Mouse (Mus musculus): ENCODE data around the gene Mgarp.
"Not testable (repeated sequence)": the region's sequence is repeated elsewhere in the genome, so short reads cannot be mapped to it uniquely, and the experiment has no call there.

Mgarp gene

DNA sequence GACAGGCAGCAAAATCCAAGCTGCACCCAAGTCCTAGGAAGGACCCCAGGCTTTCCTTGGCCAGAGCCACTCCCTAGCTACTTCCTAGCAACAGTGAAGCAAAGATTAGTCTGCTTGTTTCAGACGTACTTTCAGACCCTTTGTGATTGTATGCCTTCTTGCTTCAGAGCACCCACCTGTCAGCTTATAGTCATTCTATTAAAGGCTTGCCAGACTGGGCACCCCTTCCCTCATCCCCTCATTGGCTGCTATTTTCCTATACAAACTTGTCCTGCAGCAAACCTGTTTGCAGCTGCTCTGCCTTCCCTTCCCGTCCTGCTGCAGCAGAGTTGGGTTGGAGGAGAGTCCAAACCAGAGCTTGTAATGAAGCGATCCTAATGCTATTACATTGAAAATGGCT is 2.1 kb upstream of the Mgarp start:
- intact Hi-C loops (cut with DNase I), result no loop called here

DNA sequence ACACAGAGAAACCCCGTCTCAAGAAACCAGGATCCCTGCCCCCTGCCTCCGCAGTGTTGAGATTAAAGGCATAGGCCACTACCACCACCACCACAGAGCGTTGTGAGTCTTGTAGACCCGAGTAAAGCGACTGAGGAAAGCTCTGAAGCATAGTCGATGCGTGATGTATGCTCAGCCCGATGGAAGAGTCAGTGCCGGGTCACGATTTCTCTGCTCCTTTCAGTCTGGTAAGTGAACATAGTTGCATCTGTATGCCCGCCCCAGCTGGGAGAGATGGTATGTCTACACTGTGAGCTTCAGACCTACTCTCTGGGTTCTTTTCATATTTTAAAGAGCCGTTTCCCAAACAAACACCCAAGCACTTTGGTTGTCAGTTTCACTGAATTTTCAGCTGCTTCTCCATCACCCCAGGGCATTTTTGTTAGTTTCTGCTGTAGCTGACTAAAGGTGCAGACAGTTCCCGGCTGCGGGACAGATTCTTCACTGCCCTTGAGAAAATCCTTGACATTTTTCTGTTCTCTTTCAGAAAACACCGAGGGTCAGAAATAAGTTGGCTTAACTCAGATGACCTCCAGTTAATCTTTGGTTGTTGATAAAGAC is 1.3 kb upstream of the Mgarp start:
- intact Hi-C loops (cut with DNase I), result no loop called here

DNA sequence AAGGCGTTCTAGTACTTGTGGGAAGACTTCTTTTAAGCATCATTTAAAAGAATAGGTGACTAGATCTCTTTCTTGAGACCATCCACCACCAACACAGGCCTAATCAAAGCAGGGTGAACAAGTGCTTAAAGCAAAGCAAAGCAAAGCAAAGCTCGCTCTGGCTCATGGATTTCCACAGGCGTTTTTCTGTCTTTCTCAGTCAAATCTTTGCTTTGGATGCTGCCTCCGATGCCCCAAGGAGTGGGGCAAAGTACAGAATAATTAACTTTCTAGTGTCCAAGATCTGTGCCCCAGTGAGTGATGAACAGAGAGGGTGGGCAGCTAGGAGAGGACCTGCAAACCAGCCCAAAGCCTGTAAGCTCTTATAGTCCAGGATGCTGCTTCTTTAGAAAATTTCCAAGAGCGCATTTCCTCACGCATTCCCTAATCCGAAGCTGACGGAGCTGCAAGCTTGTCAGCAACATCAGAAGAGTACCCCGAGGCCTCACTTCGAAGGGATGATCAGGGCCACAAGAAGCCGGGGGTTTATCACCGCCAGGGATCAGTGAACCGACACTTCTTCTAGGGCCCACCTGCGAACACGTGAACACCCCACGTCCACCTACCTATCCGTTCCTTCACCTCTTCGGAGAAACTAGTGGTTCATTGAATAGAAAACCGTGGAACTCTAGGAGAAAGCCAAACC is 935 bp downstream of the Mgarp start:
- intact Hi-C loops (cut with DNase I), result no loop called here

DNA sequence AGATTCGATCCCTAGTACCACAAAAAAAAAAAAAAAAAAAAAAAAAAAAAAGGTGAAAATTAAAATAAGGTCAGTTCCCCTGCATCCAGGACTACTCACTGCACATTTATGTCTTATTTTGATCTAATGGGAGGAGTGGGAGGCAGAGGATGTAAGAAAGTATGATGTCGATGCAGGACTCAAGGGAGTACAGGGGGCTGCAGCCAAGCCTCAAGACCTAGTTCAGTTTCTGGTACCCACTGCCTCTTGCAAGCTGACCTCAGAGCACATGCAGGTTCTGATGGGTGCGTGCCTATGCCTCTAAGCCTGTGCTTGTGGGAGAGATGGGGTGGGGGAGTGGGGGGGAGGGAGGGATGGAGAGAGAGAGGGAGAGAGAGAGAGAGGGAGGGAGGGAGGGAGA is 1.7 kb downstream of the Mgarp start:
- intact Hi-C loops (cut with DNase I), result no loop called here

DNA sequence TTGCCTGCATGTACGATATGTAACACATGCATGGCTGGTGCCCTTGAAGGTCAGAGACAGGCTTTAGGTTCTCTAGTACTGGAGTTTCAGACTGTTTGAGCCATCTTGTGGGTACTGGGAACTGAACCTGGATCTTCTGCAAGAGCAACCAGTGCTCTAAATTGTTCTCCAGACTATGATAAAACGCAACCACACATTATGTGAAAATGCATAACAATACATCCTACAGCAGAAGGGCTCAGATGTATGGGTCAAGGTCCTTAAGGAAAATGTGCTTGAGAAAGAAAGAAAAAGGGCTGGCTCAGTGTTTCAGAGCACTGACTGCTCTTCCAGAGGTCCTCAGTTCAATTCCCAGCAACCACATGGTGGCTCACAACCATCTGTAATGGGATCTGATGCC is 2.9 kb downstream of the Mgarp start:
- intact Hi-C loops (cut with DNase I), result no loop called here

DNA sequence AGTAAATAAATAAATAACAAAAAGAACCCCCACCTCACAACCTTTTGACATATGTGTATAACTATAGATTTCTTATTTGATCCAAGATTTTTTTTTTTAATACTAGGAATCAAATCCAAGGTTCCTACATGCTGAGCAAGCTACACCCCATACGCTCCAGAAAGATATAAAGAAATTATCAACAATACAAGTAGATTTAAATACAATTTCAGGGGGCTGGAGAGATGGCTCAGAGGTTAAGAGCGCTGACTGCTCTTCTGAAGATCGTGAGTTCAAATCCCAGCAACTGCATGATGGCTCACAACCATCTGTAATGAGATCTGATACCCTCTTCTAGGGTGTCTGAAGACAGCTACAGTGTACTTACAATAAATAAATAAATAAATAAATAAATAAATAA is 3.5 kb downstream of the Mgarp start:
- intact Hi-C loops (cut with DNase I), result not testable (repeated sequence)

DNA sequence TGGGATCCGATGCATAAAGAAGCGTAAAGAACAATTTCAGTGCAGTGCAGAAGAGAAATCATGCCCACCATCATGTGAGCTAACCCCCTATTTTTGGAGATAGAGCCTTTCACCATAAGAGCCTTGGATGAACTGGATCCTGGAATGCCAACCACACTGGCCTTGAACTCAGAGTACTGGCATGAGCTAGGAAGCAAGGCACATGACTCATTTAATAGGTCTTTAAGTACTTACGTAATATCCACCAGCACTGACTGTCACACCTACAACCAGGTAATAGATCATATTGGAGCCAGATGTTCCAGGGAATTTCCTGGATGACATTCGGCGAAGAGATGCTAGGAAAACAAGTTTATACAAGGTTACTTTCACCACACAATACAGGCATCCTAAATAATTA is 4.9 kb downstream of the Mgarp start:
- intact Hi-C loops (cut with DNase I), result no loop called here

DNA sequence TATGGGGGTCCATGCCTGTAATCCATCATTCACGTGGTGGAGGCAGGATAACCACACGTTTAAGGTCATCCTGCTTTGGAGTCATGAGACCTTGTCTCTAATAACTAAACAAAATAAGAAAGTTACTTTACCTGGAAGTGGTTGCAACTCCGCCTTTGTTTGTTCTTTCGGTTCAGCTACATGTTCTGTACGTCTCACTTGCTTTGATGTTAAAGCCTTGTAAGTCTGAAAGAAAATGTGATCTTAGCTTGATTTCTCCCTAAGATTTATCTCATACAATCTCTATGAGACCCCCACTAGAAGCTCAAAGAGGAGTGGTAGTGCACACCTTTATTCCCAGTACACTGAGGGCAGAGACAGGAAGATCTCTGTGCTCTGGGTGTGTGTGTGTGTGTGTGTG is 5.4 kb downstream of the Mgarp start:
- intact Hi-C loops (cut with DNase I), result no loop called here

DNA sequence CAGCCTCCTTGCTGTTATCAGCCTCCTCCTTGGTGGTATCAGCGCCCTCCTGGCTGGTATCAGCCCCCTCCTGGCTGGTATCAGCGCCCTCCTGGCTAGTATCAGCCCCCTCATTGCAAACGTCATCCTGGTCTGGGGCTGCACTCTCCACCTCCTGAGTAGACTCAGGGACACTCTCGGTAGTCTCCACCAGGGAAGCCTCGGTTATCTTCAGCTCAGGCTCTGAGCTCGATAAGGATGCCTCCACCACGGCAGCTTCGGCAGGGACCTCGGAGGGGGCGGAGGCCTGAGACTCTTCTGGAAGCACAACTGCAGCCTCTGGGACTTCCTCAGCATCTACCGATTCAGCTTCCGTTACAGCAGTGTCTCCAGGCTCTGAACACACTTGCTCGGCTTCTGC is 7.6 kb downstream of the Mgarp start:
- intact Hi-C loops (cut with DNase I), result no loop called here

DNA sequence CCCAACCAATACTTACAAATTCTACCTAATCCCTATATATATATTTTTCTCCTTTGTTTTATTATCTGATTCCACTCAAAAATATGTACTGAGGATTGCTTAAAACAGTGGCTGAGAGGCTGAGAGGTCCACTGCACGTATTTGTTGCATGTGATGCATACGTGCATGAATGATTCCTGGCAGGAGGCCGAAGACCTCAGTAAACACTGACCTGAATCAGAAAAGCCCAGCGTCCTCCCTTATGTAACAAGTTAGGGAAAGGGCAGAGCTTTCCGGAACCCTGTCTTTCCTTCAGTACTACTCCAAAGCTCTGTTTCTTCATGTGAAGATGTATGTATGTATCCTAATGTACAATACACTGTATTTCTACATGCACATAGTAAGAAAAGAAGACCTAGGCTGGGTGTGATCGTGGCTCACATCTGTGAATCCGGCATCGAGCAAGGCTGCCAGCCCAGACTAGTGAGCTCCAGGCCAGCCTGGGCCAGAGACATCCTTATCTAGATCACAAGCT is 8.6 kb downstream of the Mgarp start:
- intact Hi-C loops (cut with DNase I), result no loop called here

DNA sequence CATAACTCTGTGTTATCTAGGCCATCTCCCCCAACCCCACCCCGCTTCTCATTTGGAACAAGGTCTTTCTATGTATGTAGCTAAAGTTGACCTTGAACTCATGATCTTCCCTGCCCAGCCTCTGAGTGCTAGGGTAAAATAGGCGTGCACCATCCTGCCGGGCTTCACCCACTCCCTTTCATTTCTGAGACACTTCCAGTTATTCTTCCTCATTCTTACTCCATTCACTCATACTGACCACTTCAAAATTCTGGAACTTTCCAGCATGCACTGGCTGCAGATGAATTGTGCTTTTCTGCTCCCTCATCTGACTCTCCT is 9.4 kb downstream of the Mgarp start:
- intact Hi-C loops (cut with DNase I), result no loop called here

DNA sequence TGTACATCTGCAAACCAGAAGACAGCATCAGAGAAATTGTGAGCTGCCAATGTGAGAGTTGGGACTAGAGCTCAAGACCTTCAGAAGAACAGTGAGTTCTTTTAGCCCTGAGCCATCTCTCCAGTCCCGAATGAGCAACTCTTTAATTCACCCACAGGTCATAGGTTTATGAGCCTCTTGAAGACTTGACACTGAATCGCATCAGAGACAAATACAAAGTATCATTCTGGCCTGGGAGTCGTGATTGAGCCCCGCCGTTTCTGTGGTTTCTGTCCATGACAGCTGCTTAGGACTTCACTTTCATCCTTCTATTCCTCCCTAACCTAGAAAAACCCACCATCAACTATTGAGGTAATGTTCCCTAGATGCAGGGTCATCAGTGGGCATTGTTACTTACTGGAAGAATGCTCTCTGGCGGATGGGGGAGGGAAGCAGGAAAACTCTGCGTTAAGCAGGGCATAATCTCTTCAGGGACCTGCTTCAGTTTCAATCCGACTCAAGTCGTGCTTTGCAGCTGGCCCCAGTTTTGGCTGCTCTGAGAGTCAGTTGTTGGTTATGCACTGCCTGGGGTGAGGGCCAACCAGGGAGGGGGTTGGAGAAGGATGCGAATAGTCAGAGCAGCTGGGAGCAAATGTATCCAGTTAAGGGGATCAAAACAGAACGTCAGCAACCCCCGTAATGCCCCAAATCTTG is 10.0 kb downstream of the Mgarp start:
- intact Hi-C loops (cut with DNase I), result no loop called here

DNA sequence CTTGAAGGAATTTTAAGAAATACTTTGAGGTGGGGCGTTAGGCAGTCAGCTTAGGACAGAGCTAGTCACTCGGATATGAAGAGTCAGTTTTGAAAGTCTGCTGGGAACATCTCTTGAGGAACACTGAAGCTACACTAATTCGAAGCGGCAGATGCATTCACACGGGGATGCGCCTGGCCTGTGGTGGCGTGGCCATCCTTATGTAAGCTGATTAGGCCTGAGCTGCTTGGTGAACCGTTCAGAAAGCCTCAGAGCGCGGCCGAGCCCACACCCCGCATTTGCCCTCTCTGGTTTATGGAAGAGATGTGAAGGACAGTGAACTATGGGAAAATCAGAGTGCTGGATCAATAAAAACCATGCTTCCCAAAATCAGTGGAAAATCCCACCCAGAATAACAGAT is 13.1 kb downstream of the Mgarp start:
- intact Hi-C loops (cut with DNase I), result no loop called here

DNA sequence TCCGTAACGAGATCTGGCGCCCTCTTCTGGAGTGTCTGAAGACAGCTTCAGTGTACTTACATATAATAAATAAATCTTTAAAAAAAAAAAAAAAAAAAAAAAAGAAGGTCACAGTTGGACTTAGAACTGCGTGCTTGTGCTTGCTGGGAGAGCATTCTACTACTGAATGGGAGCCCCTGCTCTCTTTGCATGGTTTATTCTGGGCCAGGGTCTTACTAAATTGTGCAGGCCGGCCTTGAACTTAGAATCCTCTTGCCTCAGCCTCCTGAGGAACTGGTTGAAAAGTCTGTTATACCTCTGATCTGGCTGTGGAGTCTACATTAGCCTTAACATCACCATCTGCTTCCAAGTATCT is 15.9 kb downstream of the Mgarp start:
- intact Hi-C loops (cut with DNase I), result no loop called here

DNA sequence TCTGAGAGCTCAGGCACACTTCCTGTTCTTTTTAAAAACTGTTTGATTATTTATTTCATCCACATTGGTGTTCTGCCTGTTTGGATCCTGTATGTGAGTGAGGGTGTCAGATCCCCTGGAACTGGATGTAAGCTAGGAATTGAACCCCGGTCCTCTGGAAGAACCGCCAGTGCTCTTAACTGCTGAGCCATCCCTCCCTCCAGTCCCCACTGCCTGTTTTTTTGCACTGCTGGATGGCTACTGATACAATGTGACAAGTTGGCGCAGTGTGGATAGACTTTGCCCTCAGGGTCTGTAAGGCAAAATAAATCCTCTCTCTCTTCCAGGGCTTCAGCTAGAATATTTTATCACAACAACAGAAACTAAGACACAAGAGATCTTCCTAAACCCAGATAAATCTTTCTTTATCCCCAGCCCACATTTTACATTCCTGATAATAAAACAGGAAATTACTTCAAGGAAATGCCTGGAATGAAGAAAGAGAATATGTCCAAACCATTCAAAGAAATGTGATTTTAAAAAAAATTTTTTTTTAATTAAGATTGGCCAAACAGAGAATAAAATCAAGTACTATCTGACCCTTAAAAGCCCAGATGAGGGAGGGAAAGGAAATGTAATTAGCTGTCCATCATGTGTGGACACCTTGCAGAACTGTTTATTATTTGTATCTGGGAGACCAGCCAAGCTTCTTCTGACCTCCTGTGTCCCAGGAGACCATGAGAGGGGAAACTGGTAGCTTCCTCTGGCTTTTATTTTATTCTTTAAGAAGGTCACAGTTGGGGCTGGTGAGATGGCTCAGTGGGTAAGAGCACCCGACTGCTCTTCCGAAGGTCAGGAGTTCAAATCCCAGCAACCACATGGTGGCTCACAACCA is 16.5 kb downstream of the Mgarp start:
- intact Hi-C loops (cut with DNase I), result no loop called here

DNA sequence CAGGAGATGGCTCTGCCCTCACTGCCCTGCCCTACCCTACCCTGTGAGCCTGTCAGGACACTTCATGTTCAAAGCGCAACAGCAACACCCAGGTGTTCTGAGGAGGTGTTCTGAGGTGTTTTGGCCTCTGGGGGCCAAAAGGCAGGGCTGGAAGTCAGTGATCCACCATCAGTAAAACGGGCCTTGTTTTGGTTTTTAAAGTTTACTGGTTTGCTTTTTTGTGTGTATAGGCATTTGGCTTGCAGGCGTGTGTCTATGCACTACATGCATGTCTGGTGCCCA is 17.9 kb downstream of the Mgarp start:
- intact Hi-C loops (cut with DNase I), result no loop called here

DNA sequence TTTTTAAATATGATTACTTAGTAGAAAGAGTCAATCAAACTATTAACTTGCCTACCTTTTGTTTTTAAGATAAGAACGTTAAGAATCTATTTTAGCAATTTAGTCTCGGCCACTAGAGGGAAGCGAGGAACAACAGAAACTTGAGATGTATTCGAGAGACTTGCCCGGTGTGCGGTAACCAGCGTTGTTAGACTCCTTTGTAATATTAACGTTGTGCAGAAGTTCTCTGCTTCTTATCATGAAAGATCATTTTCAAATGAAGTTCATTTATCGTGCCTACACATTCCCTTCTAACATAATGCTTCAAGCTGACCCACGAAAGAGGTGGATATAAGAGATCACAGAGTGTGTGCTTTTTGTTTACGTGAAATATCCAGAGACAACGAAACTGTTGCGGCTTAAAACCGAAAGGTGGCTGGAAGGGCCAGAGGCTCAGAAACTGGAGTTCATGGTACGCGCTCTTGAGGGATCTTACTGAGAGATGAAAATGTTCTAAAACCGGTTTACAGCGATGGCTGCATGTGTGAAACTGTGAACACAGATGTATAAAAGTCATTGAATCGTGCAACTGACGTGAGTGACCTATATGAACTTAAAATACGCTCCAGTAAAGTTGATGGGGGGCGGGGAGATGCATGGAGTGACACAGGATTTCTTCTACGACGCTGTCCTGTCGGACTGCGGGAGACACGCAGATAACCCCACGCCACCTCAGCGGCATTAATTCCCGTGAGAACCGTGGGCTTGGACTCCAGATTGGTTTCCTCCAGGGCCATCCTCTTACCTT is 18.5 kb downstream of the Mgarp start:
- intact Hi-C loops (cut with DNase I), result no loop called here

DNA sequence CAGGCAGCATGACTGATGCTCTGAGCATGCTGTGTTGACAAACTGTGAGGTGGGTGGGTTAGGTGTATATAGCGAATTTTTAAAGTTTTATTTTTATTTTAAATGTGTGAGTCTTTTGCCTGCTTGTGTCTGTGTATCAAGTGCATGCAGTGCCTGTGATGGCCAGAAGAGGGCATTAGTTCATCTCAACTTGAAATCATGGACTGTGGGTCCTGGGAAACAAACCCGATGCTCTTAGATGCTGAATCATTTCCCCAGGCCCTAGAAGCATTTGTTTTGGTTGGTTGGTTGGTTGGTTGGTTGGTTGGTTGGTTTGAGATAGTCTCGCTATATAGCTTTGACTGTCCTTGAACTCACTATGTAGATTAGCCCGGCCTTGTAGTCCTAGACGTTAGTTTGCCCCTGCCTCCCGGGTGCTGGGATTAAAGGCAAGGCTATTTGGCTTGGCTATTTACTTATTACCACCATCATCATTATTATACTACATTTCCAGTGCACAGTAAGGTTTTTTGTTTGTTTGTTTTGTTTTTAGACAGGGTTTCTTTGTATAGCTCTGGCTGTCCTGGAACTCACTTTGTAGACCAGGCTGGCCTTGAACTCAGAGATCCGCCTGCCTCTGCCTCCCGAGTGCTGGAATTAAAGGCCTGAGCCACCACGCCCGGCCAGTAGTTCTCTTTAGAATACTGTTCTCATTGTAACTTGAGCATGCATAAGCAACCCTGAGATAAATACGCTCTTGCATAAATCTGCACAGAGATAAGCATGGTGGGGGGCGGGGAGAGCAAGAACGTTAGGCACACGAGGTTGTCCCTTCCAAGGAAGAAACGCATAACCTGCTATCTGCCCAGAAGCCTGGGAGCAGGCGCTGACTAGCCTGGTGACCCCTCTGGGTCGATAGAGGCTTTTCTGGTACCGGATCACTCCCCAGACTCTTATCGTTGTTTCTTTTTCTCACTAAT is 21.0 kb downstream of the Mgarp start:
- intact Hi-C loops (cut with DNase I), result loop anchor here (2.0 kb wide), 1 partner anchor 33 kb away; the partner anchor contains the start of gene Ndufc1

DNA sequence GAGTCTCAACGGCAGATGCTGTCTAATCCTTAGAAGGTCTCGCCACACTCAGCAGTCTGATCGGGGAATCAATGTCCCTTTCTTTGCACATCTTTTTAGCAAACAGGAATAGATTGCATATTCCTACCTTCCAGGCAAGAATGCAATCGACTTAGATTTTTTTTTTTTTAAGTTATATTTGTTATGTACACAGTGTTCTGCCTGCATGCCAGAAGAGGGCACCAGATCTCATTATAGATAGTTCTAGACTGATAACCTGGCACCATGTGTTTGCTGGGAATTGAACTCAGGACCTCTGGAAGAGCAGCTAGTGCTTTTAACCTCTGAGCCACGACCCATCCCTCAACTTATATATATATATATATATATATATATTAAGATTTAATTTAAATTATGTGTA is 23.0 kb downstream of the Mgarp start:
- intact Hi-C loops (cut with DNase I), result no loop called here

DNA sequence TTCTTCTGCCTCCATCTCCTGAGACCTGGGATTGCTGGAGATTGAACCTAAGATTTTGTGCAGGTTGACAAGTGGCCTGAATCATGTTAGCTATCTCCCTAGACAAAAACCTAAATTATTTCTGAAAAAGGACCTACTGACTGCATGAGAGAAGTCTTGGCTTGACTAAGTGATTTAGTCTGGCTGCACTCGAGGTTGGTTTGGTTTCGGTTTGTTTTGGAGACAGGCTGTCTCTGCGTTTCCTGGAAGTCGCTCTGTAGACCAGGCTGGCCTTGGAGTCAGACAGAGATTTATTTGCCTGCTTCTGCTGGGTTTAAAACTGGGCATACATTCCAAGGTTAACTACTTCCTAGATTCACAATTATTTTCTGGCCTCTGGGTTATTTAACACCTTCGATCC is 23.7 kb downstream of the Mgarp start:
- intact Hi-C loops (cut with DNase I), result no loop called here

Measured in adrenal gland (tissue).